ENCODE assay signal across 11 mouse cellular contexts in the genomic region with DNA sequence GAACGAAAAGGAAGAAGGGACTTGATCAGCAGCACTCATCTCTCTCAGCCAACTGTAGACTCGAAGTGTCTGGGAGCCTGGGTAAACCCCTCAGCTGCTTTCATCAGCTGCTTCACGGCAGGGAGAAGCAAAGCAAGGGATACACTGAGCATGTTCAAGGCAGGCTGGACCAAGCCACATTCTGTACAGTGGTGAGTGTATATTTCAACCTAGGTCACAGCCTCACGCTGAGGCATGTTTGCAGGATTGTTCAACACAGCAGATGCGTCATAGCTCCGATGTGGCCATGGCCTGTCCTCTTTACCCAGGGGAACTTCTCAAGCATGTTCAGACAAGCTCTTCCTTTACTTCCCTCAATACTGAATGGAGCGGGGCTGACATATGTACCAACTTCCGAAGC.
"Had no signal": no experiment of that assay in that cellular context is flagged by ENCODE, and none has a peak within 500 bp of the region (broad histone marks: within the 10 kb centered on the region; RNA-seq: fewer than 3 reads in every experiment).

No protein-coding gene starts in this region.

- H3K9me3 ChIP-seq: limb, embryonic 13.5 days; midbrain, embryonic 12.5 days had no signal

- ATAC-seq: midbrain, embryonic 16.5 days had no signal

- H3K36me3 ChIP-seq: limb, embryonic 13.5 days; midbrain, embryonic 12.5 days had no signal

- DNase-seq: kidney, adult 11 months; kidney, adult 9 months; kidney, postnatal 36 days; layer of hippocampus, postnatal 36 days; lung, adult 18-20 months; lung, postnatal 36 days had no signal

- H3K27ac ChIP-seq: kidney, postnatal 0 days; limb, embryonic 13.5 days; liver, embryonic 14.5 days; midbrain, embryonic 12.5 days had no signal

- H3K4me3 ChIP-seq: limb, embryonic 13.5 days; midbrain, embryonic 12.5 days had no signal

- H3K9ac ChIP-seq: limb, embryonic 13.5 days; liver, embryonic 14.5 days; midbrain, embryonic 12.5 days had no signal

- H3K4me2 ChIP-seq: limb, embryonic 13.5 days; midbrain, embryonic 12.5 days had no signal

- H3K27me3 ChIP-seq: limb, embryonic 13.5 days; midbrain, embryonic 12.5 days had no signal
